Mouse (Mus musculus) adrenal gland, adult 2 months (tissue): ENCODE data around the gene Sstr3. TPM values are rescaled to one million over a fixed set of nuclear protein-coding genes. Genes with fewer than 3 reads are reported as not detected.

Experiments
- DNase-seq: peaks from one replicate; pipeline ENCODE4 v3.0.0; 2021
- polyA plus RNA-seq: library from polyadenylated mRNA; depleted of rRNA; stranded (reverse); fragments of >200 nt; gene quantifications from 2 replicates; pipeline ENCODE4 v1.2.3, GENCODE M21; 2012
- total RNA-seq, 2 experiments: library from RNA; stranded (reverse); gene quantifications; 2 replicates each; pipeline ENCODE4 v1.2.3; 2021

Sstr3 gene
- total and polyA plus RNA-seq, 3 experiments = 0.16 to 1.6 (median 0.43) TPM

DNA sequence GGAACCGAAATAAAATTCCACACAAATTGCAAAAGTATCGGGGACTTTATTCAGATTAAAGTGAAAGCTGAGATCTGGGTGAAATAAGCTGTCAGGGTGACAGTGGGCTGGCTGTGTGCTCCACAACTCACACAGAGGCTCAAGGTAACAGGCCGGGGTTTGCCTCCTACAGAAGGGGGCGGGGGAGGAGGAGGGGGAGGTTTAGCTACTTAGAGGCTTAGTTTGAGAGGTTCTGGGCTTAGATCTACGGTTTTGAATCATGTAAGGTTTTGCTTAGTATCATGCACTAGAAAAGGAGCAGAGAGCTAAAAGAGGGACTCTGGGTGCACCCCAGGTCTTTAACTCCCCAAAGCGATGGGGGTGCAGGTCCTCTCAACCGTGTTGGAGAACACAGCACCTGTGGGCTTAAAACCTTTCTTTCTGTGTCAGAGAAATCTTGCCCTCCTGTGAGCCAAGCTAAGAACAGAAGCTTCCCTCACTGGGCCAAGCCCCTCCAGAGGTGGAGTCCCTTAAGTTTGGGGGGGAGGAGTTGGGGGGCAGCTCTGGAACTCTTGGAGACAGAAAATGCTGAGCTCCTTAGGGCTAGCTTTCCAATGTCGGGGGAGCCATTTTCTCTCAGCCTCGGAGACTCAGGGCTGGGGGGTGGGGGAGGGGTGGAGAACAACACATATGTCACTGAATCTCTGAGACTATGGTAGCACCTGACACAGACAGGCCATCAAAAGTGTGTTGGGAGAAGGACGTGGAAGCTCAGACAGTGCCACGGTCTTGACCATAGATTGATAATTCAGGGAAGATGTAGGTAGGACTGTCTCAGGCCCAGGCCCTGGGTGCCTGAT is 14.9 kb upstream of the Sstr3 start:
- no peak for DNase-seq

DNA sequence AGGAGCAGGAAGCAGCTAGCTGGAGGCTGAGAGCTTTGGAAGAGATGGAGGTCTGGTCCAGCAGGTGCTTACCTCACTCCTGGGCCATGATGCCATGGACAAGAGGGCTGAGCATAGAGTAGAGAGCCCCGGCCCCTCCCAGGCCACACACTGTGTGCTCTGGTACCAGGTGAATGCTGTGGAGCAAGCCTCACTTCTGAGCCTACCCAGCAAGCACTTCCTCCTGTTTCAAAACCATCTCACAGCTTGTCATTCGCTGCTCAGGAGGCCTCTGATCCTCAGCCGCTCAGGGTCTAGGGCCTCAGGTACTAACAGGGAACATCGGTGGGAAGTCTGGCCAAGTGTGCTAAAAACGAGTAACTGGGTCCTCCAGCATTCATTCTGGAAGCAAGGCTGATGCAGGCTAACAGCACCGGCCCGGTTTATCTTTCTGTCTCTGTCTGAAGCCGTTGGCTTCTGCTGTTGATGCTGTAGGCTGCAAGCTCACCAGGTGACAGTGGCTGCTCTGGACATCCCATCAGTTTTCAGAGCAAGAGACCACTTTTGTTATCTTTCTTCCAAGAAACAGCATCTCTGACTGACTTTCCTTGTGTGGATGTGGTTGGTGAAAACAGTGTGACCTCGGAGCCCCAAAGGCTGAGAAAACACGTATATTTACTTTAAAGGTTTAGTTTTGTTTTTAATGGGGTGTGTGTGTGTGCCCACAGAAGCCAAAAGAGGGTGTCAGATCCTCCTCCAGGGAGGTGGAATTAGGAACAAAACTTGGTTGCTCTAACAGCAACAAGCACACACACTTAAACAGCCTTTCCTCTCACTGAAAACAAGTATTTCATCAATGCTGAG is 13.4 kb upstream of the Sstr3 start:
- DNase-seq = no peak

DNA sequence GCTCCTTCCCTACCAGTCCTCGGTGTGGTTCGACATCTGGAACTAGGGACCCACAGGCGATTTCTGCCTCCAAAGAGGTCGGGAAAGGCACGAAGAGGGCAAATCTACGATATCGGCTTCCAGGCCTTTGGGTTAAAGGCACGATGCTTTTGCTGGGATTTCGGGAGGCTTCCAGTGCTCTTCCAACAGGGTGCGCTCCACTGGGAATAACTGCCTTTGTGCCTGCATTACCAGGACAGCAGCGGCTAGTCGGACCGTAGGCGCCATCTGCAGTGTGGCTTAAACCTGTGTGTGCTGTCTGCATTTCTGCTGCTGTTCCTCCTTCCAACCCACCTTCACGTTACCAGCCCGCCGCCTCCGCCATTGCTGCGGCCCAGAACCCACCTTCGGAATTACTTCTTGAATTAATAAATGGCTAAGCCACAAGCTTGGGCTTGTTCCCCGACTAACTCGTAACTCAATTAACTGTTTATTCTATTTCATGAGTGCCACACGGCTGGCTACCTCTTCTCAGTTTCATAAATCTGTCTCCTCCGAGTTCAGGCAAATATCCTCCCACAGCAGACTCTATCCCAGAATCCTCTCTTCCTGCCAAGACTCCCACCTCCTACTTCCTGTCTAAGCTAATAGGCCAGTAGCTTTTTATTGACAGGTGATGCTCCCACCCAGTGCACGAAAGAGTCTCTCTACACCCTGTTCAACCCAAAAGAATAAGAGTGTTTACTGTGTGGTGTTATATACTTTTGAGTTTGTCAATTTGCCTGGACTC is 10.2 kb upstream of the Sstr3 start:
- DNase-seq = no peak

DNA sequence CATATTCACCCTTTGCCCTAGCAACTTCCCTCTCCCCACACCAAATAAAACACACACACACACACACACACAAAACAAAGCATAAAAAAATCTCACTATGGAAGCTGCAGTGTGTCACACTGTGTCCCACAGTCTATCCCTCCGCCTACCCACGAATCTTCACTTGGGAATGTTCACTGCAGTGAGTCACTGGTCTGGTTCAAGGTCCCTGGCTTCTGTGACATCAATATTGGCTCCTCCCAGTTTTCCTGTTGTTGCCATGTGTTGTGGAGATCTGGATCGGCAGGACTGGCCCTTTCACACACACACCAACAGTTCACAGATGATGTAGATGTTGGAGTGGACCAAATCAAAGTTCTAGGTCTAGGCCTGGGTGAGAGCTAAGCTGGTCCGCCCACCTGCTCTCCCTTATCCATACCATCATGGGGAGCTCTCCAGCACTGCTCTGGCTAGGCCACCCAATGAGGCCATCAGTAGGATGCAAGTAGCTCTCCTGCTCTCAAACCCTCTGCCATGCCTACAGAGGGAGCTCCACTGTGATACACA is 4.8 kb upstream of the Sstr3 start:
- DNase-seq = peak; percentile 87

DNA sequence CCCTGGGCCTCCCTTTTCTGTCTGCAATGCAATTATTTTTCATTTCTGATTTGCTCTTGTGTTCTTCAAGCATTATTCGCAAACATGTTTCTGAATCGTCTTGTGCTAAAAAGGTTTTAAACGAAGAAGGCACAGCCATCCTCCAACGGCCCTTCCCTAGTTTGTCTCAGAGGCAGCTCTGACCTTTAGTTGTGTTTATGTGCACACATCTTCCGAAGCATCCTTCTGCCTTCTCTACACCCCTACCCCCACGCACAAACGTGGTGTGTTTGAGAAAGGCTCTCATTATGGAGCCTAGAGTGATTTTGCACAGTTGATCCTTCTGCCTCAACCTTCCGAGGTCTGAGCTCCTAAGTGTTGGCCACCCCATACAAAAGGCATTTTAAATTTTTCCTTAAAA is 4.2 kb upstream of the Sstr3 start:
- DNase-seq = no peak

DNA sequence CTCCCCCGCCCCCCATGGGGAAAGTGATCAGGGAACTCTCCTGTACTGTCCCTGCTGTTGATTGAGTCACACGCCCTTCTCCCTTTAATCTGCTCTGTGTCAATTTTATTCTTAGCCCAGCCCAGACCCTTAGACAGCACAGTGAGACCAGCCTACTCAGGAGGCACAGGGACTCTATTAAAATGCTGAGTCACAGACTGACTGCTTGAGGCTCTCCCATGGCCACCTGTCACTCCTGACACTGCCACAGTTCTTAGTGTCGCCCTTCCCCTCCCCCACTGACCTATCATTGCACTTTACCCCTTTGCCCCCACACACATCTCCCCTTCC is 3.8 kb upstream of the Sstr3 start:
- peak; percentile 76 for DNase-seq

DNA sequence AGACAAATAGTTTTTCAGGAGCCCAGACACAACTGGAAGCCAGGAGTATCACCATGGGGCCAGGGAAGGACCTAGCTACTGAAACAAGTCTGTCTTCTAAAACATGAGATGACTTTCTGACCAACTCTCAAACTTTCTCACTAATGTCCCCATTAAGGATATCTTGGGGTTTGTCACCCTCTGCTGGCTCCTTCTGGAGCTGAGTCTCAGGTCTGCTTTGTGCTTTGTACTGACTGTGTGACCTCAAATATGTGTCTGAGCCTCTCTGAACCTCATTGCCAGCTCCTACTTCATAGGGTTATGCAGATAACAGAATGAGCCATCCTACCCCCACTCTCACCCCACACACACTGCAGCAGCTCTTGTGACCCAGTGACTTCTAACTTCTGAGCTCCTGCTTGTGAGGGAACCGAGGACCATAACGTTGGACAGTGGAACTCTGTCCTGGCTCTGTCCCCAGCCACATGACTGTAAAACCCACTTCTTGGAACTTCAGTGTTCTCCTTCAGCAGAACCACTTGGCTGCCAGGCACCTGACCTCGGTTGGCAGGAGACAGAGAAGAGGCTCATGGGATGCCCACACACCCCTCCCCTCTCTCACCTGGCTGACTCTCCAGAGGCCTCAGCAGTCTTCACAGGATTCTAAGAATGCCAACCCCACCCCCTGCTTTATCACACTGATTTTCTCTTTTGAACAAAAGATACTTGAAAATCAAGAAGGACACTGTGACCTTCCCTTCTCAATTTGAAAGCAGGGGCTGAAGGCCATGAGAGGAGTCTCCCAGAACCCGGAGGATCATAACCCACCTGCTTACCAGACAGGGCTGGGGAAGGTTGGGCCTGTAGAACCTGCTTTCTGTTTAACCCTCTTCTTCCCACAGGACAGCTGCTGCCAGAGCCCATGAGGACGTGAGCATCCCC is 3.2 kb upstream of the Sstr3 start:
- peak; percentile 77 for DNase-seq

DNA sequence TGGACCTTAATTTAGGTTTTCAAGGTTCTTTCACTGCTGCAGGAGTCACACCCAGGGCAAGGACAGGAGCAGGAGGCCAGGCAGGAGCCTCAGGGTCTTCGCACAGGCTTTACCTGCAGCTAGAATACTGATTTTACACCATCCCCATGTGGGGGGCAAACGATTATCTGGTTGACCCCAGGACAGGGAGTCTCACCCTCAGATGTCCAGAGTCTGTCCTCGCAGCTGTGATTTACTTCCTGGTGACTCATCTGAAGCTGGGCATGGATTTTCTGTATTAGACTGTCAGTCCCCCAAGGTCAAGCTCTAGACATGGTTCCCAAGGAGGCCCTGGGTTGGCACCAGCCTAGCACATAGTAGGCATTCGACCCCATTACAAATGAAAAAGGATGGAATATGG is 1.6 kb upstream of the Sstr3 start:
- peak; percentile 55 for DNase-seq

DNA sequence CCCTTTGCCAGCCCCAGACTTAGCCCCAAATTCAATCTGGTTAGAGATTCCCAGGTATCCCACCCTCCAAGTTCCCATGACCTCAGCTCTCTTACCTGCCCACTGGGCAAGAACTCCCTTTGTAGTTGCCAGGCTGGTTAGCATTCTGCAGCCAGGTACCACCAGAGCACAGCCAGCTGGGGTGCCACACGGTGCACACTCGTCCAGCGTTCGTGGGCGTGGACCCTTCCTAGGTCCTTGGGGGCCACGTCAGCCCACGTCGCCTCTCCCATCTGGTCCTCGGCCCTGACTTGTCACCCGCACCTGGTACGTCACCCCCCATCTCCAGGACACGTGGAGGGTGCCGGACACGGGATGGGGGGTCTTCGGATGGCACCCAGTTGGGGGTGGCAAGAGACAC is 444 bp downstream of the Sstr3 start:
- no peak for DNase-seq

DNA sequence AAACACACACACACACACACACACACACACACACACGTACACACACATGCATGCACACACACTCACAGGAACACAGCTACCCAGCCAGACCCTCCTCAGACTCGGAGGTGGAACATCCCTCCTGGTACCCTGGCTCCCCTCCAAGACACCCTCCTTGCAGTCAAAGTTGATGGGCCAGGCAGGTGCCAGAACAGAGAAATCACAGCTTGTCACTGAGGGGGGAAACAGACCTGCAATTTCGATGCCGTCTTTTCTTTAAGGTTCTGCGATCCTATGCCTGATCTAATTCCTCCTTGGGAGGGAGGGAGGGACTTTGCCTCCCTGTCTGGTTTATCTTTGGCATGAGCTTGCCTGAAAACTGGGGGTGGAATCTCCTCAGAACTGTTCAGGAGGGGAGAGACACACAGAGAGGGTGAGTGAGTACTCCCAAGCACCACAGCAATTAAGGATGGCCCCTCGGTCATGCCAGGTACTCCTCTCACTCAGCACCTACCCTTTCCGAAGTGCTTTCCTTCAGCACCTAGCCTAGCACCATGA is 1.6 kb downstream of the Sstr3 start:
- no peak for DNase-seq

DNA sequence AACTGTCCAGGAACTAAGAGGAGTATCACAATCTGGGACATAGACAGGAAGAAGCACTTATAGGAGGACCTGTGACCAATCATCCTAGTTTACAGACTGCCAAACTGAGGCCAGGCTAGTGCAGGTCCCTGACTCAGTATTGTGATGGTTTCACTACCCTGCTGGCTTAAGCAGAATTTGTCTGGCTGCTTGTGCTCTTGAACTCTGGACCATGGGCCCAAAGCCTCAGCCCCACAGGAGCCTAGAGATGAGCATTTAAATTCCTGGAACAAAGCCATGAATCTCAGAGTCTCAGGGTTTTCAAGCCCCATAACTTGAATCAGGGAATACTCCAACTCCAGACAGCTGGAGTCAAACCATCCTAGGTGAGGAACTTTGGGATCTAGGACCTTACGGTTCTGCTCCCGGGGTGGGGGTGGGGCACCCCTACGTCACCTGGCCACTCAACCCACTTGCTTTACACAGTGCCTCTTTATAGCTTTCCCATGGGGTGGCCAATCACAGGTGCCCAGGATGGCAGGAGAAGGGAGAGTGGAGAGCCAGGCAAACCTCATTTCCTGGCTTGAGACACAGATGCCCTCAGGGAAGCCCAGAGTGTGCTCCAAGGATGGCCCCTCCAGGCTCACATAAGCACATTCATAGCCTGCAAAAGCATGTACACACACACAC is 2.3 kb downstream of the Sstr3 start:
- DNase-seq = no peak

DNA sequence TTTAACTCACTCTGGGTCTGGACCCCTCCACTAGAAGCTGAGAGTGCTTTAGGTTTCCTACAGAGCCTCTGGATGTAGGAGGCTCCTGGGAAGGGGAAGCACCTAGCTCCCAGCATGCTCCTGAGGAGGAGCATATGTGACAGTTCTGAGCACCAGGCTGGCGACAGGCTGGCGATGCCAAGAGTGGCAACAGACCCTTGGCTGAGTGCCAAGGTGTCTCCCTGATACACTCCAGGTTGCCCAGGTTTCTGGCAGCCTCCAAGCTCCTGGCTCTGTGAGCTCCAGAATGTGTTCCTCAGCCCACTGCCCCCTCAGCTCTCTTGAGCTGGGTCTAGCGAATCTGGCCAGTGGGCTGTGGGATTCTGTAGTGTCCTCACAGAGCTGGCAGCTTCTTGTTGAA is 2.9 kb downstream of the Sstr3 start:
- no peak for DNase-seq

DNA sequence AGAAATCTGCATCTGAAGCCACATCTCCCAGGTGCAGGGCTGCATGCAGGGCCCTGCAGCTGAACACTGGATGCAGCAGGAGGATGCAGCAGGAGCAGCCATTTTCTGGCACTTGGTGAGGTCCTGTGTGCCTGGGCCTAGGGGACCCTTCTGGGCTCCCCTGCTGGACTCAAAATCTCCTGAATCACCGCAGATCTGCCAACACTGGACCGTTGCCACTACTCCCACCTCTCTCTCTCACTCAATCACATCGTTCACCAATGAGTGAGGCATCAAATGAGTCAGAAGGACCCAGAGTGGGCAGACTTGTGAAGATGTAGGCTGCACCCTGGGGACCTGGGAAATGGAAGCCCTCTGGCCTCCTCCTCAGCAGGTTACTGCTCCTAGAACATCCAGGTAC is 3.4 kb downstream of the Sstr3 start:
- DNase-seq = no peak

DNA sequence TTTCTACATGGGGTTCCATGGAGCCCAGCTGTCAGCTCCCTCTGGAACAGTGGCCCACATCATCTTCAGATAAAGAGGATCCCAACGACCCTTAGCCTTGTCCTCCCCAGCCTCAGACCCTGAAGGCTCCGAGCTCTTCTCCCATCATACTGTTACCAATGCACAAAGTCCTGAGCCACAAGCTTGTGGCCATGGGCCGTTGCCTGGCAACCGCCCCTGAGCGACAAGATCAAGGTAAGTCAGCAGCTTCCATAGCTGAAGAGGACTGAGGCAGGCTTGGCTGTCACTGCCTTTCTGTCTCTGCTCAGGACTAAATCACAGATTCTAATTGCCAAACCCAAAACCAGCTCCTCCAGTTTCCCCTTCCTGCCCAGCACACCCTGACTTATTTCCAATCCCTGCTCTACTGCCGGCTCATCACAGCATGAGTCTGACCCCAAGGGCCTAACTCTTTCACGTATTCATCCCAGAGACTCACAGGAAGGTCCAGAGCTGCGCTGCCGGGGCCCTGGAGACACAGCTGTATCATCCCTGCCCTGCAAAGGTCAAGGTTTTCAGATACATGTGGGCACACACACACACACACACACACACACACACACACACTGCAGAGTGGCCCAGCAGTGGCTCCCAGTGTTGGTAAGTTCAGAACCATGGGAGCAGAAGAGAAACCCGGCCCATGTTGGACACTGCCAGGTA is 8.6 kb downstream of the Sstr3 start:
- peak; percentile 42 for DNase-seq

DNA sequence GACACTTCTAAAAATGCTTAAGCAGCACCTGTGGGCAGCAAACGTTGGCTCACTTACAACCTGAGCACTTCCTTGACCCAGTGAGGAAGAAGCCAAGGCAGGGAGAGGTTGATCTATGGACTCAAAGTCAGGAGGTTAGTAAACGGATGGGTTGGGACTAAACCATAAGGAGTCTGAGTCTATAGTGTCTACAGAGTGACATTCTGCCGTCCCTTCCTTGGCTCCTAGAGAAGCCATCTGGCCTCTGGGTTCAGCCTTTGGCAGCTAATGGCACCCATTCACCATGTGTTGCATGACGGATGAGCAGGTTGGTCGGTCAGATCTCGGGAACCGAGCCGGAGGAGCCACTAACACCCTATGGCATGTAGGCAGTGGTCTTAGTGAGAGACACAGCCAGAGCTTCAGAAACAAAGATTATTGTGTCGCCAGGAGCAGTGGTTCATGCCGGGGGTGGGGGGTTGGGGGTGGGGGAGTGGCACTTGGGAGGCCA is 11.1 kb downstream of the Sstr3 start:
- DNase-seq = no peak

DNA sequence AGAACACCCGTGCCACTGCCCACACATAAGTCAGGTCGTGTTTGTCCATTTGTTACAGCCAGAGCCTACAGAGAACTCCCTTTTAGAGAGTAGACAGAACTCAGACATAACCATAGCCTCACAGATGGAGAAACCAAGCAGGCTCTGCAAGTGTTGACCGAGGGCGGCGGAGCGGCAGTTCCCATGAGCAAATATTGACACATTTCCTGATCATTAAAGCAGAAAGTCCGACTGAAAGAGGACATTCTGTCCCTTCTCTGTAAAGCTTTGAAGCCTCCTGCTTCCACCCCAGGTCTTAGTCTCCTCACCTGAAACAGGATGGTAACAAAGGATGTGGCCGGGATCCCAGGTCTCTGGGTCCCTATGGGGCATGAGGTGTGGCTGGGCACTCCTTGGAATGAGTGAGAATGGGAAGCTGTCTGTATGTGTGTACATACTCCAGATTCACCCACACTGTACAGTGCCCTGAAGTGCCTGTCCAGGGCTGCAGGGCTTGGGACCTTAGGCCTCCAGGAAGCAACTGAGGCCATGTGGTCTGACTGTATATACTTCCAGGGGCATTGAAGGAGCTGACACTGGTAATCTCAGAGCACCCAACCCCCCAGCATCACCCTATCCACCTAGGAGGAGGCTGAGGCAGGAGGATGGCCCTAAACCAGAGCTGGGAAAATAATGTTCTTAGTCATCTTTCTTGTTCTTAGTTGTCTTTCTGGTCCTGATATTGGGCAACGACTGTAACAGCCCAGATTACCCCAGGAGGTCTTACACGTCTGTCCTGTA is 11.7 kb downstream of the Sstr3 start:
- DNase-seq = no peak

DNA sequence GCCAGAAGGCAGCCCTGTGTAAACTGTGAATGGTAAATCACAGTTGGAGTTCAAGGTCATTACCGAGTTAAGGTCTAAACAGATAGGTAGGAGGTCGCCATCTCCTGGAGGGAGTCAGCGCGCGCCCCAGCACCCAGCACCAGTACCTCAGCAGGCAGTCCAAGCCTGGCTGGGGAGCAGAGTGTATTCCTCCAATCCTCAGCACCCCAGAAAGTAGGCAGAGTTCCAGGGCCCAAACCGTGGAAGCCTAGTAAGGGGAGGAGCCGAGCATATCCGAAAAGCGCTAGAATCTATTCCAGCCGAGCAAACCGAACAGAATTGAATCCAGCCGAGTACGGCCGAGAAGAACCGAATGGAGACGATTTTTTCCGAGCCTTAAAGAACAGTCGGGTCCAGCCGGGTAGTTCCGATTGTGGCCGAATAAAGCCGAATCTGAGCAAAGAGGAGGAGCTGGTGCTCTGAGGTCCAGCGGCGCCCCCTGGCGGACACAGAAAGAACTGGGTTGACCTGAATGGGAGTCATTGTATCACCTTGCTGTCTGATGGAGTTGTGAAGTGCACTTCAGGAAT is 12.5 kb downstream of the Sstr3 start:
- peak; percentile 98 for DNase-seq

DNA sequence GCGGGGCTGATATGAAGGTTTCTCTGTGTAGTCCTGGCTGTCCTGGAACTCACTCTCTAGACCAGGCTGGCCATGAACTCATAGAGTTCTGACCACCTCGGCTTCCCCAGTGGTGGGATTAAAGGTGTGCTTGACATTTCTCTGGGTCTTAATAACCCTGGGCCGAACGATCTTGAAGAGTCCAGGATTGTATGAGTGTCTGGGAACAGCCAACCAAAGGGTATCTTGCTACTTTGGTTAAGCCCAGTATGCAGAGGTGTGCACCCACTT is 13.1 kb downstream of the Sstr3 start:
- no peak for DNase-seq
